Mouse (Mus musculus) 3T3-L1 (cell line): ENCODE measurements at regions not wholly inside any gene's neighbourhood (a gene's known extent, or its start where the extent isn't known, plus 50 kb on each side); places are given as distances from the start of the nearest gene placed in this dataset.

Experiments used
- DNase-seq: peaks from one replicate; pipeline ENCODE4 v3.0.0-alpha.2; 2015; ENCODE audit warnings: low read depth, low spot score

DNA sequence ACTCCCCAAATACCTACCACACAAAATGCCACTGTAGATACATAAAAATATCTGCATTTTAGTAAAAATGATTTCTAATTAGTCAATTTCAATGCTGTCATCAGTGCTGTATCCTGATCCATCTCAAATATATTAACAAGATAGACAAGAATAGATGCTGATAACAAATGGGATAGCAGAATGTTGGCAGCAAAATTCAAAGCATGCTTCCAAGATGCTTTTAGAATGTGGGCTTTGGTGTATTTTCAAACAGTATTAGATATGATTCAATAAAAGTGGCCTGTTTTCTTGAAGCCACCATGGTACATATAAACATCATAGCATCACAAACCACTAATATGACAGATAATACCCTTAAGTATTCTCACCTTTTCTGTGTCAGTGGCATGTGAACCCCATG is 597.6 kb downstream of the Cenpc1 start:
- no peak for DNase-seq

DNA sequence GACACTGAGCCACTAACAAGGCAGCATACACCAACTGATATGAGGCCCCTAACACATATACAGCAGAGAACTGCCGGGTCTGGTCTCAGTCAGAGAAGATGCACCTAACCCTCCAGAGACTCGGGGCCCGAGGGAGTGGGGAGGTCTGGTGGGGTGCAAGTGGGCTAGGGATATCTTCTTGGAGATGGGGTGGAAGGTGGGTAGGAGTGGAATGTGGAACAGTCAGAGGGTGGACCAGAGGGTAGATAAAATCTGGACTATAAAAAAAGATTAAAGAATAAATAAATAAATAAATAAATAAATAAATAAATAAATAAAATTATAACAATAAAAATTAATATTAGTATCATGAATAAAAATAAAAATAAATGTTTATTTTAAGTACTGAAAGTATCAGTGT is 598.2 kb downstream of the Cenpc1 start:
- DNase-seq, result no peak
